Mouse (Mus musculus): Measurements from ENCODE around the gene Polr2a. TPM values are rescaled to one million over a fixed set of nuclear protein-coding genes. Genes with fewer than 3 reads are reported as not detected.
A peak's percentile ranks its signal among the peaks of the same experiment; 100 is the strongest.

Polr2a gene
- polyA plus RNA-seq, 1 experiment, result 30.9 TPM

- DNase-seq (ENCODE audit: extremely low spot score in 1 of 2, low spot score in 1 of 2), result peak in 1 of 2 experiments; percentile 61
Observed at GRCm38 (mm10) chr11:69685526-69686148, 72.8 kb downstream of the Polr2a start, which contains the start of gene Tnfsf13. Gene Tnfsf13, minus strand, starts transcription at chr11:69685784.

- DNase-seq (ENCODE audit: extremely low spot score in 1 of 2, low spot score in 1 of 2), result no peak
Observed at GRCm38 (mm10) chr11:69684936-69685335, 73.5 kb downstream of the Polr2a start.

- DNase-seq (ENCODE audit: extremely low spot score in 1 of 2, low spot score in 1 of 2), result no peak
Observed at GRCm38 (mm10) chr11:69684128-69684745, 74.2 kb downstream of the Polr2a start.

Other genes starting within 250 kb of the Polr2a start
- 2.7 and 4.6 TPM in 2 replicates for gene Dnah2, start 209.5 kb downstream of the Polr2a start, polyA plus RNA-seq (2012; rRNA removed)
- 78.4 and 80.4 TPM in 2 replicates for gene Efnb3, start 198.4 kb downstream of the Polr2a start, polyA plus RNA-seq (2012; rRNA removed)
- 12.2 and 12.9 TPM in 2 replicates for gene Wrap53, start 178.4 kb downstream of the Polr2a start, polyA plus RNA-seq (2012; rRNA removed)
- 36.7 and 38.4 TPM in 2 replicates for gene Trp53, start 178.3 kb downstream of the Polr2a start, polyA plus RNA-seq (2012; rRNA removed)
- gene Atp1b2, start 152.7 kb downstream of the Polr2a start, polyA plus RNA-seq (2012; rRNA removed), result 324 and 357 TPM in 2 replicates
- gene Shbg, start 140.7 kb downstream of the Polr2a start, polyA plus RNA-seq (2012; rRNA removed), result 0.11 and 0.16 TPM in 2 replicates
- gene Sat2, start 136.6 kb downstream of the Polr2a start, polyA plus RNA-seq (2012; rRNA removed), result 20.3 and 26.3 TPM in 2 replicates
- gene Fxr2, start 125.6 kb downstream of the Polr2a start, polyA plus RNA-seq (2012; rRNA removed), result 136 and 154 TPM in 2 replicates
- 0.34 TPM in 1 of 2 replicates, not detected in the other for gene Sox15, start 103.3 kb downstream of the Polr2a start, polyA plus RNA-seq (2012; rRNA removed)
- 104 and 113 TPM in 2 replicates for gene Mpdu1, start 96.0 kb downstream of the Polr2a start, polyA plus RNA-seq (2012; rRNA removed)
- gene Cd68, start 92.5 kb downstream of the Polr2a start, polyA plus RNA-seq (2012; rRNA removed), result 13.7 TPM in 2 replicates
- gene Eif4a1, start 86.2 kb downstream of the Polr2a start, polyA plus RNA-seq (2012; rRNA removed), result 365 and 370 TPM in 2 replicates
- gene Senp3, start 76.6 kb downstream of the Polr2a start, polyA plus RNA-seq (2012; rRNA removed), result 138 and 154 TPM in 2 replicates
- 5.3 and 5.4 TPM in 2 replicates for gene Tnfsf13, start 72.9 kb downstream of the Polr2a start, polyA plus RNA-seq (2012; rRNA removed)
- gene Tnfsf12, start 62.8 kb downstream of the Polr2a start, polyA plus RNA-seq (2012; rRNA removed), result 17.1 and 20.6 TPM in 2 replicates
- 2.9 and 4.9 TPM in 2 replicates for gene Tnfsfm13, start 62.5 kb downstream of the Polr2a start, polyA plus RNA-seq (2012; rRNA removed)
- gene Slc35g3, start 3.3 kb upstream of the Polr2a start, polyA plus RNA-seq (2012; rRNA removed), result not detected in 2 replicates
- gene Zbtb4, start 7.3 kb upstream of the Polr2a start, polyA plus RNA-seq (2012; rRNA removed), result 45.7 and 51.4 TPM in 2 replicates
- 1.4 and 1.9 TPM in 2 replicates for gene Chrnb1, start 37.3 kb upstream of the Polr2a start, polyA plus RNA-seq (2012; rRNA removed)
- 18.4 and 22.0 TPM in 2 replicates for gene Fgf11, start 43.2 kb upstream of the Polr2a start, polyA plus RNA-seq (2012; rRNA removed)
- gene Tmem102, start 47.0 kb upstream of the Polr2a start, polyA plus RNA-seq (2012; rRNA removed), result 0.48 and 0.62 TPM in 2 replicates
- not detected in 2 replicates for gene Gm39566, start 56.7 kb upstream of the Polr2a start, polyA plus RNA-seq (2012; rRNA removed)
- gene Spem2, start 59.8 kb upstream of the Polr2a start, polyA plus RNA-seq (2012; rRNA removed), result not detected in 2 replicates
- 0.42 and 0.58 TPM in 2 replicates for gene Spem1, start 63.5 kb upstream of the Polr2a start, polyA plus RNA-seq (2012; rRNA removed)
- gene Nlgn2, start 79.1 kb upstream of the Polr2a start, polyA plus RNA-seq (2012; rRNA removed), result 116 and 125 TPM in 2 replicates
- gene Tmem256, start 79.9 kb upstream of the Polr2a start, polyA plus RNA-seq (2012; rRNA removed), result 183 and 212 TPM in 2 replicates
- gene Plscr3, start 87.7 kb upstream of the Polr2a start, polyA plus RNA-seq (2012; rRNA removed), result 33.6 and 37.6 TPM in 2 replicates
- gene Tnk1, start 100.1 kb upstream of the Polr2a start, polyA plus RNA-seq (2012; rRNA removed), result 0.14 and 0.17 TPM in 2 replicates
- not detected in 2 replicates for gene Tmem95, start 119.4 kb upstream of the Polr2a start, polyA plus RNA-seq (2012; rRNA removed)
- 1.6 and 1.8 TPM in 2 replicates for gene Kctd11, start 122.8 kb upstream of the Polr2a start, polyA plus RNA-seq (2012; rRNA removed)
- 0.24 and 0.27 TPM in 2 replicates for gene Acap1, start 136.9 kb upstream of the Polr2a start, polyA plus RNA-seq (2012; rRNA removed)
- gene 2810408A11Rik, start 142.3 kb upstream of the Polr2a start, polyA plus RNA-seq (2012; rRNA removed), result 0.67 and 1.00 TPM in 2 replicates
- 98.0 and 101 TPM in 2 replicates for gene Neurl4, start 142.4 kb upstream of the Polr2a start, polyA plus RNA-seq (2012; rRNA removed)
- 64.6 and 69.0 TPM in 2 replicates for gene Gps2, start 155.3 kb upstream of the Polr2a start, polyA plus RNA-seq (2012; rRNA removed)
- 630 and 714 TPM in 2 replicates for gene Eif5a, start 163.3 kb upstream of the Polr2a start, polyA plus RNA-seq (2012; rRNA removed)
- gene Ybx2, start 177.2 kb upstream of the Polr2a start, polyA plus RNA-seq (2012; rRNA removed), result 20.1 and 20.6 TPM in 2 replicates
- 1.4 and 2.1 TPM in 2 replicates for gene Slc2a4, start 189.6 kb upstream of the Polr2a start, polyA plus RNA-seq (2012; rRNA removed)
- gene Cldn7, start 206.1 kb upstream of the Polr2a start, polyA plus RNA-seq (2012; rRNA removed), result 0.10 and 0.34 TPM in 2 replicates
- 117 and 133 TPM in 2 replicates for gene Ctdnep1, start 222.5 kb upstream of the Polr2a start, polyA plus RNA-seq (2012; rRNA removed)
- 118 and 119 TPM in 2 replicates for gene Elp5, start 223.9 kb upstream of the Polr2a start, polyA plus RNA-seq (2012; rRNA removed)
- gene Gabarap, start 232.5 kb upstream of the Polr2a start, polyA plus RNA-seq (2012; rRNA removed), result 291 and 371 TPM in 2 replicates
- gene Phf23, start 237.1 kb upstream of the Polr2a start, polyA plus RNA-seq (2012; rRNA removed), result 38.9 and 42.2 TPM in 2 replicates
- gene Dvl2, start 242.0 kb upstream of the Polr2a start, polyA plus RNA-seq (2012; rRNA removed), result 34.9 and 35.3 TPM in 2 replicates

All from frontal cortex, adult 2 months (tissue).